In the genomic region with DNA sequence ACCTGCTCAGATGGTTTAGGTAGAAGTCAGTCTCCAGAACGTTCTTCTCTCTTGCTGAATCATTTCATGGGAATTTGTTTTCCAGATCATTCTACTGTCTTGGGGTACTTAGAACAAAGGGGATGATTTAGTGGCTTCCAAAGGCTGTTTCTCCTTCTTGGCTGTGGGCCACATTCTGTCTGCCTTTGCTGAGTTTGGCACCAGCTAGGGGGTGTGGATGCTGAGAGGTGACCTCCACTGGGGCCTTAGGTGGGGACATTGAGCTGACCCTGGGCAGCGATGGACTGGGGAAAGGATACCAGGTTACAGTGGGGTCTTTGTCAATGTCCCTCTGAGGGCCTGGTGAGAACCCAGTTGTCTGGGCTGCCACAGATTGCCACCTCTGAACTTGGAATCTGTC, we compare ENCODE assay signal across 9 mouse cellular contexts.
DNase-seq lines count a peak whose midpoint lies in the region; ATAC-seq and TF ChIP-seq lines count a peak whose summit lies in the region.
"Had no signal": no experiment of that assay in that cellular context is flagged by ENCODE, and none has a peak within 500 bp of the region (broad histone marks: within the 10 kb centered on the region; RNA-seq: fewer than 3 reads in every experiment).

No protein-coding gene starts in this region.

- no peaks in the 10 kb centered on the region for H3K36me3 ChIP-seq in kidney, postnatal 0 days (ENCODE audit: insufficient read depth, low read length)
- no peaks in the 10 kb centered on the region for H3K36me3 ChIP-seq in intestine, embryonic 15.5 days

- ATAC-seq in kidney, postnatal 0 days (replicated peaks; ENCODE audit: low FRiP score, low read depth), result no peak
- ATAC-seq in intestine, embryonic 15.5 days, result no peak

- no peaks in the 10 kb centered on the region for H3K27me3 ChIP-seq in kidney, postnatal 0 days (ENCODE audit: insufficient read depth, low read length)
- no peaks in the 10 kb centered on the region for H3K27me3 ChIP-seq in intestine, embryonic 15.5 days (replicated peaks)

- no peak overlapping the region for H3K4me3 ChIP-seq in kidney, postnatal 0 days (replicated peaks; ENCODE audit: low read depth, low read length)
- no peak overlapping the region for H3K4me3 ChIP-seq in intestine, embryonic 15.5 days (replicated peaks)

- H3K9ac ChIP-seq in kidney, postnatal 0 days (ENCODE audit: low read depth, low read length), result no peak overlapping the region
- H3K9ac ChIP-seq in intestine, embryonic 15.5 days, result no peak overlapping the region

- no peak for TF ChIP-seq CTCF in kidney, postnatal 0 days (IDR thresholded peaks at IDR 0.05; ENCODE audit: low read depth)

- H3K4me1 ChIP-seq in kidney, postnatal 0 days (replicated peaks; ENCODE audit: insufficient read depth, low read length), result peaks cover 26% of the 10 kb centered on the region
- H3K4me1 ChIP-seq in intestine, embryonic 15.5 days (replicated peaks), result peaks cover 38% of the 10 kb centered on the region

- H3K27ac ChIP-seq in kidney, postnatal 0 days, result peak overlapping the region; percentile 60; the same call in 1 of the 2 replicates
- H3K27ac ChIP-seq in intestine, embryonic 15.5 days, result 0 out of 2 replicates have a peak overlapping the region, but pooled peaks have one; percentile 15

- H3K4me2 ChIP-seq in kidney, postnatal 0 days (ENCODE audit: low read length), result no peak overlapping the region
- H3K4me2 ChIP-seq in intestine, embryonic 15.5 days (replicated peaks), result no peak overlapping the region

- intact Hi-C loops in heart, postnatal 25 days (cut with DNase I), result loop anchor here (5.0 kb wide), 2 partner anchors 82 to 118 kb away; partner anchors contain the start of gene Gadd45g

- DNase-seq in heart, adult 11 months, result peak; percentile 90
- no peak for DNase-seq in heart, postnatal 25 days (ENCODE audit: low spot score)
- no peak for DNase-seq in kidney, postnatal 0 days (ENCODE audit: low spot score)
- DNase-seq in kidney, postnatal 4 days, result no peak
- peak; percentile 74 for DNase-seq in Muller cell, postnatal 12 days (ENCODE audit: inconsistent ontology term)
- DNase-seq in T-cell, adult 2 months (ENCODE audit: low spot score), result no peak
- no peak for DNase-seq in thymus, postnatal 14 days
- DNase-seq: cerebellum, adult 11 months had no signal

- H3K9me3 ChIP-seq in kidney, postnatal 0 days (replicated peaks; ENCODE audit: low read length), result no peaks in the 10 kb centered on the region
- no peaks in the 10 kb centered on the region for H3K9me3 ChIP-seq in intestine, embryonic 15.5 days

- WGBS in kidney, postnatal 0 days, result 52% methylated on average over 2 of the region's 2 CpGs
- WGBS in intestine, embryonic 15.5 days, result 68% methylated on average over 2 of the region's 2 CpGs

Comparison
In these comparisons a context has a peak if more than half of its experiments do, and no peak if none do; other contexts are left out.
1. DNase-seq: peak in heart, adult 11 months (single experiment) and Muller cell, postnatal 12 days (single experiment); none in heart, postnatal 25 days (single experiment), kidney, postnatal 0 days (single experiment), kidney, postnatal 4 days (0 of 2), T-cell, adult 2 months (single experiment) and thymus, postnatal 14 days (single experiment).